Mouse (Mus musculus) T-helper 1 cell (primary cell): Measurements from ENCODE around the gene Mrs2.
"Not testable (repeated sequence)": the region's sequence is repeated elsewhere in the genome, so short reads cannot be mapped to it uniquely, and the experiment has no call there.

Experiments
- in situ Hi-C: fragments of 300-600 bp; cut with MboI, MseI; formaldehyde crosslinking; loops from one replicate; pipeline ENCODE4 v1.15.1; 2025; ENCODE audit warnings: high pct_unique_total_duplicates

Mrs2 gene

GRCm38 (mm10) chr13:24981031-24981430, 39.1 kb downstream of the Mrs2 start:
- in situ Hi-C loops, result loop anchor here (5.0 kb wide), 1 partner anchor 39 kb away; the partner anchor contains the start of gene Gpld1

GRCm38 (mm10) chr13:24977820-24978342, 42.3 kb downstream of the Mrs2 start:
- in situ Hi-C loops, result no loop called here

GRCm38 (mm10) chr13:24976384-24976783, 43.8 kb downstream of the Mrs2 start:
- in situ Hi-C loops, result no loop called here

GRCm38 (mm10) chr13:24971776-24972175, 48.4 kb downstream of the Mrs2 start:
- in situ Hi-C loops, result not testable (repeated sequence)

GRCm38 (mm10) chr13:24965846-24966201, 54.4 kb downstream of the Mrs2 start:
- in situ Hi-C loops, result no loop called here

- in situ Hi-C loops, result no loop called here
Observed at GRCm38 (mm10) chr13:24965130-24965845, 54.9 kb downstream of the Mrs2 start.

GRCm38 (mm10) chr13:24962119-24962518, 58.1 kb downstream of the Mrs2 start:
- in situ Hi-C loops, result no loop called here

GRCm38 (mm10) chr13:24960084-24960483, 60.1 kb downstream of the Mrs2 start:
- in situ Hi-C loops, result no loop called here

GRCm38 (mm10) chr13:24958671-24959070, 61.5 kb downstream of the Mrs2 start:
- in situ Hi-C loops, result no loop called here

- in situ Hi-C loops, result no loop called here
Observed at GRCm38 (mm10) chr13:24955500-24955899, 64.7 kb downstream of the Mrs2 start.

- in situ Hi-C loops, result no loop called here
Observed at GRCm38 (mm10) chr13:24955091-24955490, 65.1 kb downstream of the Mrs2 start.

- in situ Hi-C loops, result no loop called here
Observed at GRCm38 (mm10) chr13:24952659-24953058, 67.5 kb downstream of the Mrs2 start.

- in situ Hi-C loops, result no loop called here
Observed at GRCm38 (mm10) chr13:24948870-24949269, 71.3 kb downstream of the Mrs2 start.

GRCm38 (mm10) chr13:24947158-24947557, 73.0 kb downstream of the Mrs2 start:
- in situ Hi-C loops, result no loop called here

- in situ Hi-C loops, result no loop called here
Observed at GRCm38 (mm10) chr13:24945567-24945966, 74.6 kb downstream of the Mrs2 start.

GRCm38 (mm10) chr13:24943303-24943702, 76.9 kb downstream of the Mrs2 start:
- in situ Hi-C loops, result loop anchor here (5.0 kb wide), 1 partner anchor 39 kb away; no protein-coding TSS in a partner anchor

- in situ Hi-C loops, result loop anchor here (5.0 kb wide), 1 partner anchor 40 kb away; no protein-coding TSS in a partner anchor
Observed at GRCm38 (mm10) chr13:24942512-24943282, 77.5 kb downstream of the Mrs2 start, which contains the start of gene Gpld1. Gene Gpld1 (plus strand): TSS chr13:24943152.

GRCm38 (mm10) chr13:24939472-24939871, 80.7 kb downstream of the Mrs2 start:
- in situ Hi-C loops, result no loop called here

- in situ Hi-C loops, result no loop called here
Observed at GRCm38 (mm10) chr13:24938683-24939082, 81.5 kb downstream of the Mrs2 start.

- in situ Hi-C loops, result no loop called here
Observed at GRCm38 (mm10) chr13:24937839-24938166, 82.4 kb downstream of the Mrs2 start.
